Mouse (Mus musculus): ENCODE results near the gene Gm30083.

Gene Gm30083

DNA sequence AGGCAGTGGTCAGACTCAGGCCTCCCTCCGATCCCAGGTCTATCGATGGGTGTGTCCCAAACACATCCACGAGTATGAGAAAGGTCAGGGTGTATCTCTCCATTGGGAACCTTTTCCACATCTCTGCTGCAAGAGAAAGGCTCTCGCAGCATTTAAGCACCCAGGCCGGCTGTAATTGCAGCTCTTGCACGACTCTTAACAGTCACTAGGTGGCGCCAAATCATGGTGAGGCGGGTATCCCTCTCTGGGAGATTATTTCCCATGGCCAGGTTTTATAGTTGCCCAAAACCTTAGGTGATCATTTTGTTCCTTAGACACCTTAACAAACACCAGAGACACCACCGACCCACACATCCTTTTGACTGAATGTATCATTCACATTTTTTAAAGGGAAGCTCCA, 55.6 kb downstream of the Gm30083 start:
- DNase-seq (ENCODE audit: low spot score in 2 of 2), result no peak

DNA sequence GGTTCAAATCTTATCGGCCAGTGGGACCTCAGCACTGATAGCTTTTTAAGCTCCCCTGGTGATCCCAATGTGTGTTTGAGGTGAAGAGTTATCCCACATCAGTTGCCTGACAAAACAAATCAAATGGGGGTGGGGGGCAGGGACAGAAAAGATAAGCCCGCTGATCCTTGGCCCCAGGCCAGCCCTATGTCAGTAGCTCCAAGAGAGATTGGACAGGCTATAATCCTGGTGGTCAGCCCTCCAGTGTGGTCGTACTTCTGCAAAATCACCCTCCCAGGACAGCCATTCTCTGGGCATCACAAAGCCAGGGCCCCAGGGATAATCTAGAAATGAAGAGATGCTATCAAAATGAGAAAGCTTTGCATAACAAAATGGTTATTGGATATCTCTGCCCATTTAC, 56.1 kb downstream of the Gm30083 start:
- no peak for DNase-seq (ENCODE audit: low spot score in 2 of 2)

DNA sequence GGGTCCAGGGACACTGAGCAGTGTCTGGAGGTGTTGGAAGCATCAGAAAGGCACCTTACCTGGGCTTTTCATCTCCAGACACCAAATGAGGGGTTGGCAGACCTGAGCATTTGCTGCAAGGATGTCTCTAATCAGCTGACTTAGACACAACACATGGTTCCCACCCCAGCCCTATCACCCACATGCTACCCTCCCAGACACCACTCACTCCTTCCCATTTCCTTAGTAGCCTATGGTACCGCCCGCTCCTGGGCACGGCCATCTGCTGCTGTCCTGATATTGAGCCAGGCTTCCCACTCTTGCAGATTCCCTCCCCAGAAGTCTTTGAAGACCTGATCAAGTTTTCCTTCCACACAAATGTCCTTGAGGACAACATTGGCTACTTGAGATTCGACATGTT, 56.8 kb downstream of the Gm30083 start:
- DNase-seq (ENCODE audit: low spot score in 2 of 2), result no peak

DNA sequence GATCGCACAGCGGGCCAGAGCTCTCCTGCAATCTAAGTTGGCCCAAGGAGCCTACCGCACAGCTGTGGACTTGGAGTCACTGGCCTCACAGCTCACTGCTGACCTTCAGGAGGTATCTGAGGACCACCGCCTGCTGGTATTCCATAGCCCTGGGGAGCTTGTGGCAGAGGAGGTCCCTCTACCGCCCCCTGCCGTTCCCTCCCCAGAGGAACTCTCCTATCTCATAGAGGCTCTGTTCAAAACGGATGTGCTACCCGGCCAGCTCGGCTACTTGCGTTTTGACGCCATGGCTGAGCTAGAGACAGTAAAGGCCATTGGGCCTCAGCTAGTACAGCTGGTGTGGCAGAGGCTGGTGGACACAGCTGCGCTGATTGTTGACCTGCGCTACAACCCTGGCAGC, 58.9 kb downstream of the Gm30083 start:
- no peak for DNase-seq (ENCODE audit: low spot score in 2 of 2)

DNA sequence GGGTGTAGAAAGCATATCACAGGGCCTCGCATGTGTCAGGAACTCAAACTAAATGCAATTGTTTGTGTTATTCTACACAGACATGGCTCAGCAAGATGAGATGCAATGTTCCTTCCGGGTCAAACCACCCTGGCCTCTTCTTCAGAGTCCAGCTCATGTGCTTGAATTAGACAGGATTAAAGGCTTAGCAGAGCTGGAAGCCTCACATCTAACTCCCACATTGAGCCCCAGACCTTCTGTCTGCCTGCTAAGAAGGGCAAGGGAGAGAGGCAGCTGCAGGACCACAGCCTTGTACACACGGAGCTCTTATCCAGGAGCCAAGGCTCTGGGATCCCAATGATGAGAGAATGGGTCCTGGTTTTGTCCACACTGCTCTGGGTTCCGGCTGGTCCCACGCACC, 61.2 kb downstream of the Gm30083 start, which contains the start of gene Rbp3:
TSS of gene Rbp3 (plus strand) at position 243 of the 400 bp plus-strand sequence.
- no peak for DNase-seq (ENCODE audit: low spot score in 2 of 2)

DNA sequence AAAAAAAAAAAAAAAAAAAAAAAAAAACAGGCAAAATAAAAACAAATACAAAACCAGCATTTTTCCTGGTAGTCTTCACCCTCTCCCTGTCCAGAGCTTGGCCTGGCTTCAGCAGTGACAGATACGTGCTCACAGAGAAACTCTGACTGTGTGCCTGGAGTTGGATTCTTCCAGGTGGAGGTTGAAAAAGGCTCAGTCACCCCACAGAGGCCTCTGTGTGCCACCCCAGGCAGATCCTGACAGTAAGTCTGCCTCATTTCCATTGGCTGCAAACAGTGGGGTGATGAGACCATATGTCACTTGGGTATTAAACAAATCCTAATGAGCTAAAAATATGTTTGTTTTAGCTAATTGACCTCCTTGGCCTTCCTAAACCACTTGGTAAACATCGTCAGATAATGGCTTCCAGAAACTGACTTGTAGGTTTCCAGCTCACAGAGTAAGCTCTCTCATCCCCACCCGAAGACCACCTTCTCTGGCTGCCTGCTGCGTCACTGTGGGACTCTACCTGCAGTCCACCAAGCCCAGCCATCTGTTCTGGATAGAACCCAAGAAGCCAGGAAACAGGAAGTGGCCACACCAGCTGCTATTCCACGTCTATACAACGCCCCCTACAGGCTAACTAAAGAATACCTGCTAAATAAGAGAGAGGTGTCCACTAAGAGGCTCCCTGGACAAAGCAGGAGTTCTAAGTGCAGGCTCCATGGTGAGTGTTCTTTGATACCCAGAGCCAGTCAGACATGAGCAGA, 62.6 kb downstream of the Gm30083 start:
- DNase-seq (ENCODE audit: low spot score in 2 of 2), result no peak

DNA sequence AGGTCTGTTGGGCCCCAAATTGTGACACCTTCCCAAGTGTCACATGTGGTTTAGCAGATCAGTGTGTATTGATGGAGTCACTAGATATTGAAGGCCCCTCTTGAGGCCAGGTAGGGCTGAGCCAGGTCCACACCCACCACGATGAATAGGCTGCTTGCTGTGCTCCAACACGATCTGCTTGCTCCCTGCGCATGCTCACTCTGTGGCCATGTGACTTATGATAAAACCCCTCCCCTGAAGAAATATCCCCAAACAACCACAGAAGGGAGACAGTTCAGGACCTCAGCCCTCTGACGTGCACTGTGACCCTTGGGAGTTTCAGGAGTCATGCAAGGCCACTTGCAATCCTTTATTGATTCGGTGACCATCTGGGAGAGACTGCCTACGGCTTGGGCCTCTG, 68.9 kb downstream of the Gm30083 start:
- no peak for DNase-seq (ENCODE audit: low spot score in 2 of 2)

DNA sequence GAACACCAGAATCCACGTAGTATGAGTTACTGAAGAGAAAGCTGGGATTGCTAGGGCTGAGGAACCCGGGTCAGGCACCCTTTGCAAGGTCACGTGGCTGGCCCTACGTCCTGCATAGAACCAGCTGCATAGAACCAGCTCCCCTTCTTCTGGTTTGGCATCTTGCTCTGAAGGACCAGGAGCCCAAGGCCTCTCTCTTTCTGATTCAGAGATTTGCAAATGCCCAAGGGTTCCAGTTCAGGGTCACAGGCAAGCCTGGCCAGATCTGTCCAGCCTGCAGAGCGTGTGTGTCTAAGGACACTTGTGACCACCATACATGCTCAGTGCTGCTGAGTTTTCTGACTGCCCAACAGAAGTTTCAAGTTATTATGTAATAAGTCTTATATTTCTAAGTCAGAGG, 72.8 kb downstream of the Gm30083 start:
- DNase-seq (ENCODE audit: low spot score in 2 of 2), result no peak

DNA sequence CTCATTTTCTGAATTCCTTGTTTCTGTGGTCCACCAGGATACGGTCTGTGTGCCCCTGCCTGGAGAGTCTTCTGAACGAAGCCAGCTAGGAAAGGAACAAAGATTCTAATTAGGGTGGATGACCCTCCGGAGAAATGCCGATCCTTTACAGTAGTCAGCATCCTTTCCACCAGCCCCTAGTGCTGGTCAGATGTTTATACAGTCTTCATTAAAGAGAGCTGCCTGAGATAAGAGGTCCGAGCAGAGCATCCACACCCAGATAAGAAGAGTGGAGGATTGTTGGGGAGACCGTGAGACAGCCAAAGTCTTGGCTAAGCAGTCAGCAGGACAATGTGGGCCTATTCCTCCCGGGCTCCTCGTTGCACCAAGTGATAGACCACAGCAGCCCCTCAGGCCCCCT, 74.2 kb downstream of the Gm30083 start, which contains the start of gene Gdf2:
TSS of gene Gdf2 (plus strand) at position 301 of the 400 bp plus-strand sequence.
- no peak for DNase-seq (ENCODE audit: low spot score in 2 of 2)

DNA sequence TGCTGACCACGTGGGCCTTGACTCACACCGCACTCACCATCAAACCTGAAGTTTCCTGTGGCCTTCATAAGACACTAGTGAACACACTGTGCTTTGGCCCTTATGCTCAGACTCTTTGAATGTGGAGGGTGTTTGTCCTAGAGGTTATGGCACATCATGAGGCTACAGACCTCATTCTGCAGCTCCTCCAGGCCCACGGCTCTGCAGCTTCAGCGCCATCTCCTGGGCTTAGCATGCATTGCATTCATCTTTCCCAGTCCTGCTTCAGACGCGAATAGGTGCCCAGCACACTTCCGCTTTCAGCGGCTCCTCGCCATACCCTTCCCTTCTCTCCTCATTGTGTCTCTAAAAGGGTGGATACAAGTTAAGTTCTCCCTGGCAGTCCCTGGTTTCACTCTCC, 75.9 kb downstream of the Gm30083 start:
- peak in 1 of 2 experiments; percentile 10 for DNase-seq (ENCODE audit: low spot score in 2 of 2)

Data from spleen, postnatal 14 days (tissue).